Mouse (Mus musculus): ENCODE results near the gene Gm6205.
"Not testable (repeated sequence)": the region's sequence is repeated elsewhere in the genome, so short reads cannot be mapped to it uniquely, and the experiment has no call there.

The Gm6205 gene

DNA sequence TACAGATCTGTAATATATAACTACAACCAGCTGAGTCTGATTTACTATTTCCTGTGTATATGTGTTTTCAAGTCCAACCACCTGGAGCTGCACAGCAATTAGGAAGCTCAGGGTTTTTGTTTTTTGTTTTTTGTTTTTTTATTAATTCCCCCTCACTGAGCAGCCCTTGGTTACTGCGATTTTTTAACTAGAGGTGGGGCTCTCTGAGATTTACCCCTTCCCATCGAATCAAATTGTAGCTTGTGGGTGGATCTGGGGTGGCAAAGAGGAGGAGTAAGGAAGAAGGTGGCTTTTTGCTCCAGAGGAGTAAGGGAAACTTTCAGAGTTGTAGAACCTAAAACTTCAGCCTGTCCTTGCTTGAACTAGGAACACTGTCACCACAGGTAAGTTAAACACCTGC lies at the start of gene Gm6205:
Gene Gm6205 (plus strand): TSS at position 301 of the 400 bp plus-strand sequence.
- DNase-seq, result not testable (repeated sequence)

DNA sequence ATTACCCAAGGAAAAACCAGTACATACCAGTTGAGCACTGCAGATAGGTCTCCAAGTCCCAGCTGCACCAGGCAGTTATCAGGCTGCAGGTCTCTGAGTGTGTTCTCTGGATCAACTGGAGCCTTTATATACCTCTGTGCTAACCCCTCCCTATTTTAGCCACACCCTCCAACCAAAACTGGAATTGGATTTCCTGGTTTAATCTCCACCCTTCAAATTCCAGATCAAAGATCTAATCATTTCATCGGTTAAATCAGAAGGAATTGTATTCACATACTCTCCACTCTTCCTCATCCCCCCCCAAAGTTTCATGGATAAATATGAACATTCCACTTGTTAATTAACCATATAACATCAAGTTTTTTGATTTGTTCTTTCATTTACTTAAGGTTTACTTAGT lies 31.9 kb upstream of the Gm6205 start, which contains the start of gene Gm3147:
Gene Gm3147 (minus strand): TSS at position 101 of the 400 bp plus-strand sequence.
- DNase-seq, result not testable (repeated sequence)

DNA sequence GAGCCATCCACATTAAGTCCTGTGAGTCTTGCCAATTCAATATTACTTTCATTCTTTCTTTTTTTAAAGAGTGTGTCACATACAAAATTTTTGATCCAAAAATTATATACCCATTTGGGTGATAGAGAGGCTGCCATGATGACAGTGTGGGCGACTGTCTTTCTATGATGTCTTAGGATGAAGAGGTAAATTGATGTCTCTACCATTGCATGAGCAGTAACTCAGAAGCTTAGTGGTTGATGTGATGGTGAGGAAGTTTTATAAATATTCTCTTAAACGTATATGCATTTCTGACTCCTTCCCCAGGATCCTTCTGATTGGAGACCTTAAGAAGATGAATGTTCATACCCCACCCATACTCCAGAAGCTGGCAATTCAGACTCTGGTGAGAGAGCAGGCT lies 24.5 kb upstream of the Gm6205 start, which contains the start of gene Gm6509:
Gene Gm6509 (plus strand): TSS at position 301 of the 400 bp plus-strand sequence.
- DNase-seq, result not testable (repeated sequence)

Data from right cerebral cortex, postnatal 25 days (tissue).